Mouse (Mus musculus) MEL (cell line): ENCODE results near the gene Tjp3. TPM values are rescaled to one million over a fixed set of nuclear protein-coding genes. Genes with fewer than 3 reads are reported as not detected.

Experiments used
- DNase-seq: peaks from one replicate; pipeline ENCODE4 v3.0.0; 2011; ENCODE audit warnings: low read depth, low spot score
- H3K27ac ChIP-seq: 2 replicates; pipeline ENCODE4 v1.5.1; 2012; ENCODE audit warnings: low read depth, mild to moderate bottlenecking, control low read depth, low read length, moderate library complexity; ENCODE audit not compliant: control insufficient read depth
- H3K27me3 ChIP-seq, 2 experiments: fragments of 150-350 bp in 1 of 2; sonication (generic) in 1 of 2; 2 replicates each; pipeline ENCODE4 v1.6.1; 2012; ENCODE audit warnings: low read length in 2 of 2, mild to moderate bottlenecking in 2 of 2, improper control_type of control experiment in 1 of 2, moderate library complexity in 1 of 2; ENCODE audit not compliant: insufficient read depth in 2 of 2, control insufficient read depth in 1 of 2
- H3K36me3 ChIP-seq, 2 experiments: 2 replicates each; pipeline ENCODE4 v1.6.1; 2012 to 2014; ENCODE audit warnings: low read length in 2 of 2, improper control_type of control experiment in 1 of 2, inconsistent platforms in 1 of 2, mild to moderate bottlenecking in 1 of 2; ENCODE audit not compliant: insufficient read depth in 2 of 2, control insufficient read depth in 1 of 2
- H3K4me1 ChIP-seq, 2 experiments: fragments of 150-350 bp in 1 of 2; sonication (generic) in 1 of 2; 2 replicates each; pipeline ENCODE4 v1.6.1; 2012; ENCODE audit warnings: low read length in 2 of 2, improper control_type of control experiment in 1 of 2, mild to moderate bottlenecking in 1 of 2; ENCODE audit not compliant: insufficient read depth in 2 of 2, control insufficient read depth in 1 of 2
- H3K4me3 ChIP-seq, 2 experiments: fragments of 150-350 bp in 1 of 2; sonication (generic) in 1 of 2; 2 replicates each; pipeline ENCODE4 v1.5.1; 2012; ENCODE audit warnings: low read depth in 2 of 2, low read length in 2 of 2, mild to moderate bottlenecking in 2 of 2, moderate library complexity in 2 of 2, control low read depth in 1 of 2, improper control_type of control experiment in 1 of 2; ENCODE audit not compliant: control insufficient read depth in 1 of 2, insufficient read depth in 1 of 2
- H3K79me2 ChIP-seq: 2 replicates; pipeline ENCODE4 v1.6.1; 2012; ENCODE audit warnings: mild to moderate bottlenecking, low read length, moderate library complexity; ENCODE audit not compliant: control insufficient read depth, poor library complexity, insufficient read depth
- H3K9ac ChIP-seq: 2 replicates; pipeline ENCODE4 v1.6.1; 2012; ENCODE audit warnings: low read depth, mild to moderate bottlenecking, control low read depth, low read length, moderate library complexity; ENCODE audit not compliant: control insufficient read depth, poor library complexity, severe bottlenecking
- H3K9me3 ChIP-seq: fragments of 150-350 bp; sonication (generic); replicated peaks from 2 replicates; pipeline ENCODE4 v1.6.1; 2012; ENCODE audit warnings: mild to moderate bottlenecking, low read length, improper control_type of control experiment, moderate library complexity; ENCODE audit not compliant: insufficient read depth
- BHLHE40 ChIP-seq: IDR thresholded peaks from 2 replicates; pipeline ENCODE4 v1.6.1; 2012; ENCODE audit warnings: low read depth, mild to moderate bottlenecking, inconsistent platforms, low read length, improper control_type of control experiment, borderline replicate concordance
- CHD1 ChIP-seq: IDR thresholded peaks from 2 replicates; pipeline ENCODE4 v1.6.1; 2012; ENCODE audit warnings: low read depth, mild to moderate bottlenecking, inconsistent platforms, low read length, improper control_type of control experiment
- CHD2 ChIP-seq: IDR thresholded peaks from 2 replicates; pipeline ENCODE4 v1.6.1; 2011; ENCODE audit warnings: low read length, improper control_type of control experiment
- E2F4 ChIP-seq: IDR thresholded peaks from 2 replicates; pipeline ENCODE4 v1.6.1; 2011; ENCODE audit warnings: low read depth, low read length, improper control_type of control experiment, borderline replicate concordance
- ELF1 ChIP-seq: IDR thresholded peaks from 2 replicates; pipeline ENCODE4 v1.6.1; 2014; ENCODE audit warnings: low read depth, mild to moderate bottlenecking, inconsistent platforms, low read length, improper control_type of control experiment, moderate library complexity
- EP300 ChIP-seq, 2 experiments: IDR thresholded peaks; 2 replicates each; pipeline ENCODE4 v1.6.1; 2011; ENCODE audit warnings: improper control_type of control experiment in 2 of 2, low read length in 2 of 2, low read depth in 1 of 2, mild to moderate bottlenecking in 1 of 2
- GABPA ChIP-seq: IDR thresholded peaks from 2 replicates; pipeline ENCODE4 v1.6.1; 2012; ENCODE audit warnings: low read depth, mild to moderate bottlenecking, inconsistent platforms, low read length, improper control_type of control experiment, moderate library complexity
- HCFC1 ChIP-seq: IDR thresholded peaks from 2 replicates; pipeline ENCODE4 v1.6.1; 2012; ENCODE audit warnings: low read depth, mild to moderate bottlenecking, inconsistent platforms, low read length, improper control_type of control experiment, moderate library complexity
- JUND ChIP-seq: IDR thresholded peaks from 2 replicates; pipeline ENCODE4 v1.6.1; 2011; ENCODE audit warnings: low read depth, mild to moderate bottlenecking, improper control_type of control experiment, low read length
- KAT2A ChIP-seq: conservative IDR thresholded peaks from 2 replicates; pipeline ENCODE4 v1.6.1; 2012; ENCODE audit warnings: low read depth, low read length, improper control_type of control experiment, inconsistent platforms
- MAX ChIP-seq: IDR thresholded peaks from 2 replicates; pipeline ENCODE4 v1.6.1; 2011; ENCODE audit warnings: low read length, improper control_type of control experiment
- MAZ ChIP-seq: IDR thresholded peaks from 2 replicates; pipeline ENCODE4 v1.6.1; 2012; ENCODE audit warnings: low read depth, mild to moderate bottlenecking, inconsistent platforms, low read length, improper control_type of control experiment
- MXI1 ChIP-seq: IDR thresholded peaks from 2 replicates; pipeline ENCODE4 v1.6.1; 2011; ENCODE audit warnings: mild to moderate bottlenecking, low read depth, low read length, improper control_type of control experiment
- MYB ChIP-seq: IDR thresholded peaks from 2 replicates; pipeline ENCODE4 v1.6.1; 2011; ENCODE audit warnings: mild to moderate bottlenecking, low read depth, low read length, improper control_type of control experiment
- MYC ChIP-seq: IDR thresholded peaks from 2 replicates; pipeline ENCODE4 v1.6.1; 2011; ENCODE audit warnings: low read depth, mild to moderate bottlenecking, low read length, improper control_type of control experiment, moderate library complexity
- NELFE ChIP-seq: IDR thresholded peaks from 2 replicates; pipeline ENCODE4 v1.6.1; 2011; ENCODE audit warnings: low read depth, low read length, improper control_type of control experiment
- POLR2A ChIP-seq, 2 experiments: IDR thresholded peaks; 2 replicates each; pipeline ENCODE4 v1.6.1; 2011 to 2012; ENCODE audit warnings: low read length in 2 of 2, mild to moderate bottlenecking in 2 of 2, control low read depth in 1 of 2, improper control_type of control experiment in 1 of 2, low read depth in 1 of 2, moderate library complexity in 1 of 2; ENCODE audit not compliant: control insufficient read depth in 1 of 2, insufficient read depth in 1 of 2, poor library complexity in 1 of 2
- POLR2AphosphoS2 ChIP-seq: IDR thresholded peaks from 2 replicates; pipeline ENCODE4 v1.6.1; 2011; ENCODE audit warnings: low read length, improper control_type of control experiment
- SIN3A ChIP-seq: IDR thresholded peaks from 2 replicates; pipeline ENCODE4 v1.6.1; 2012; ENCODE audit warnings: low read length, improper control_type of control experiment, inconsistent platforms
- SMC3 ChIP-seq: IDR thresholded peaks from 2 replicates; pipeline ENCODE4 v1.6.1; 2011; ENCODE audit warnings: low read depth, low read length, improper control_type of control experiment
- TBP ChIP-seq: IDR thresholded peaks from 2 replicates; pipeline ENCODE4 v1.8.0; 2011; ENCODE audit warnings: low read depth, low read length, improper control_type of control experiment
- USF1 ChIP-seq: IDR thresholded peaks from 2 replicates; pipeline ENCODE4 v1.6.1; 2014; ENCODE audit warnings: low read depth, mild to moderate bottlenecking, inconsistent platforms, low read length, improper control_type of control experiment, moderate library complexity
- USF2 ChIP-seq, 2 experiments: IDR thresholded peaks; 2 replicates each; pipeline ENCODE4 v1.6.1; 2011 to 2012; ENCODE audit warnings: improper control_type of control experiment in 2 of 2, low read length in 2 of 2, borderline replicate concordance in 1 of 2, inconsistent platforms in 1 of 2, low read depth in 1 of 2, mild to moderate bottlenecking in 1 of 2; ENCODE audit not compliant: insufficient read depth in 1 of 2
- ZC3H11A ChIP-seq: IDR thresholded peaks from 2 replicates; pipeline ENCODE4 v1.6.1; 2012; ENCODE audit warnings: low read depth, mild to moderate bottlenecking, inconsistent platforms, low read length, improper control_type of control experiment
- ZMIZ1 ChIP-seq: IDR thresholded peaks from 2 replicates; pipeline ENCODE4 v1.6.1; 2012; ENCODE audit warnings: low read depth, mild to moderate bottlenecking, inconsistent platforms, low read length, improper control_type of control experiment, moderate library complexity
- ZNF384 ChIP-seq: IDR thresholded peaks from 2 replicates; pipeline ENCODE4 v1.6.1; 2012; ENCODE audit warnings: low read depth, mild to moderate bottlenecking, inconsistent platforms, low read length, improper control_type of control experiment
- polyA plus RNA-seq, 2 experiments: library from polyadenylated mRNA; stranded (reverse) in 1 of 2; unstranded in 1 of 2; fragments of >175 nt in 1 of 2; fragments of >200 nt in 1 of 2; gene quantifications; 2 replicates each; pipeline versions ENCODE4 v1.2.1 to v1.2.4; 2012; ENCODE audit warnings: low replicate concordance in 2 of 2, low read depth in 1 of 2; ENCODE audit not compliant: insufficient read length in 2 of 2, insufficient read depth in 1 of 2, missing spikeins in 1 of 2
- total RNA-seq: library from RNA; depleted of rRNA; stranded (reverse); fragments of 300-350 nt; gene quantifications from 2 replicates; pipeline ENCODE4 v1.2.3, GENCODE M21; 2012

Tjp3 gene
- total and polyA plus RNA-seq, 3 experiments, result 2.9 to 4.9 TPM; not detected in 1

DNA sequence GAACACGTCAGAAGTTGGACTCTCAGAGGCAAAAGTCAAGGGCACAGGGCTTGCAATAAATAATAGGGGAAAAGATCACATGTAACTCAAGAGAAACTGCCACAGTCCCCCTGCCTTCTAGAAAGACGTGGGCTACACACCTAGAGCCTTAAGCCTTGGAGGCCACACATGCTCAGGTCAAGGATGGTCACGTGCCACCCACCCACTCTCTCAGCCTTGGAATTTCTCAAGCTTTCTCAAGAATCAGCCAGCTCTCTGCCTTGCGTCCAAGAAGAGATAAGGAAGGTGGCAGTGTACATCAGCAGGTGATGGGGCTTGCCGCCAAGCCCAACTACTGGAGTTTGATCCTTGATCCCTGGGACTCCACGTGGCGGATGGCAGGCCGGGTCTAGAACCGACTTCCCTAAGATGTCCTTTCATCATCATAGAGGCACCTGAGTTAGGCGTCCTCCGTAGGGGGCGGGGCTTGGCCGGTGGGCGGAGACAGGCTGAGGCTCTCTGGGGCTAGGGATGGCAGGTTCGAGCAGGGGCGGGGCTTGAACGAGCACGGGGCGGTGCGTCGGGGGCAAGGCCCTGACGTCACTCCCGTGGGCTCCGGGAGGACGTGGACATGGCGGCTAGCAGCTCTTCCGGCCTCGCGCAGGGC lies 58.7 kb downstream of the Tjp3 start, which contains the start of gene Zfr2:
Gene Zfr2 (plus strand): TSS at position 576 of the 646 bp plus-strand sequence.
- H3K4me1 ChIP-seq, result peaks cover 0 to 12% of the 10 kb centered on the region in 2 experiments; a peak in 2 of 4 replicates

DNA sequence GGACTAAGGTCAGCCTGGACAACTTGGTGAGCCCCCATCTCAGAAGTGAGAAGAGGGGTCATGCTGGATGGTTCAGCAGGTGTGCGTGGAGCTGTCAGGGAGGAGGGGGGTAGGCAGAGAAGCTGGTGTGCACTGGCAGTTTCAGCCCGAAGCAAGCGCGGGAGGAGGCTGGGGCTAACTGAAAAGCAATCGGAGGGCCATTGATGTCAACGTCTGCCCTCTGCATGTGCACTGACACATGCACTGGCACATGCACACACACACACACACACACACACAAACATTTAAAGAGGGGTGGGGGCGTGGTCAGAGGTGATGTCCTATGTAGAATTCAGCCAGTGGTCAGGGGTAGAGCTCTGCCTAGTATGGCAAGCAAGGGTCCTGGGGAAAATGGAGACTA lies 59.9 kb downstream of the Tjp3 start:
- no peak overlapping the region for H3K4me3 ChIP-seq
- H3K36me3 ChIP-seq, result peaks cover 0 to 7% of the 10 kb centered on the region in 2 experiments; a peak in 2 of 4 replicates
- H3K27ac ChIP-seq, result no peak overlapping the region
- TF ChIP-seq EP300 (IDR thresholded peaks at IDR 0.05; ENCODE audit: low read depth in 1 of 2, low read length in 2 of 2), result no peak
- TF ChIP-seq MAZ, result no peak
- TF ChIP-seq NELFE, result no peak
- TF ChIP-seq ELF1, result no peak
- TF ChIP-seq POLR2A (IDR thresholded peaks at IDR 0.05; ENCODE audit: control insufficient read depth in 1 of 2, insufficient read depth in 1 of 2, low read depth in 1 of 2, low read length in 2 of 2, poor library complexity in 1 of 2), result no peak
- TF ChIP-seq MXI1, result no peak
- TF ChIP-seq ZMIZ1, result no peak
- TF ChIP-seq CHD1, result no peak
- TF ChIP-seq ZC3H11A, result no peak
- no peak for DNase-seq
- no peak overlapping the region for H3K9ac ChIP-seq
- H3K4me1 ChIP-seq, result peaks cover 0 to 12% of the 10 kb centered on the region in 2 experiments; a peak in 2 of 4 replicates
- H3K79me2 ChIP-seq, result no peaks in the 10 kb centered on the region
- peaks cover 6 to 13% of the 10 kb centered on the region in 2 experiments for H3K27me3 ChIP-seq
- no peaks in the 10 kb centered on the region for H3K9me3 ChIP-seq

More for the DNA sequence above, 58.7 kb downstream of the Tjp3 start, which contains the start of gene Zfr2:
- Histone ChIP-seq H3K27me3 (peaks cover 6 to 9% of the 10 kb centered on the region in 2 experiments), H3K36me3 (peaks cover 0 to 7% of the 10 kb centered on the region in 2 experiments; a peak in 2 of 4 replicates), H3K79me2 (no peaks in the 10 kb centered on the region), H3K9ac (peak within 1 kb of the TSS; percentile 66), H3K4me3 (peak within 1 kb of the TSS; percentile 58 to 79), H3K9me3 (no peaks in the 10 kb centered on the region), H3K27ac (peak within 1 kb of the TSS; percentile 13; the same call in 1 of the 2 replicates)
- DNase-seq, result peak; percentile 96
- peak; percentile 73; the same call in 1 of the 2 replicates for TF ChIP-seq BHLHE40
- no peak for TF ChIP-seq SMC3
- 0 out of 2 replicates have a peak, but pooled peaks have one; percentile 42 for TF ChIP-seq POLR2AphosphoS2
- peak; percentile 59; the same call in 1 of the 2 replicates for TF ChIP-seq ZMIZ1
- TF ChIP-seq POLR2A (IDR thresholded peaks at IDR 0.05; ENCODE audit: control insufficient read depth in 1 of 2, insufficient read depth in 1 of 2, low read depth in 1 of 2, low read length in 2 of 2, poor library complexity in 1 of 2), result peak; percentile 55 to 76
- TF ChIP-seq HCFC1, result peak; percentile 60
- TF ChIP-seq ZNF384, result no peak
- TF ChIP-seq MYB, result no peak
- TF ChIP-seq MAX, result peak; percentile 95
- no peak for TF ChIP-seq ZC3H11A
- TF ChIP-seq MXI1, result peak; percentile 96
- peak; percentile 61 for TF ChIP-seq NELFE
- peak; percentile 88 for TF ChIP-seq USF1
- TF ChIP-seq SIN3A, result peak; percentile 79
- TF ChIP-seq MYC, result peak; percentile 97
- TF ChIP-seq GABPA, result no peak
- peak in 1 of 2 experiments; percentile 66; a peak in 2 of 4 replicates for TF ChIP-seq USF2 (IDR thresholded peaks at IDR 0.05; ENCODE audit: borderline replicate concordance in 1 of 2, insufficient read depth in 1 of 2, low read depth in 1 of 2, low read length in 2 of 2)
- TF ChIP-seq MAZ, result no peak
- no peak for TF ChIP-seq CHD2
- TF ChIP-seq KAT2A, result no peak
- no peak for TF ChIP-seq E2F4
- no peak for TF ChIP-seq JUND
- TF ChIP-seq TBP, result 0 out of 2 replicates have a peak, but pooled peaks have one; percentile 26
